Mouse (Mus musculus) neural tube, embryonic 13.5 days (tissue): ENCODE measurements around the gene Laptm5. TPM values are rescaled to one million over a fixed set of nuclear protein-coding genes. Genes with fewer than 3 reads are reported as not detected.

Experiments
- ATAC-seq: fragments of 200-750 bp; cut with Nextera tagmentation; 2 replicates; pipeline ENCODE4 v1.8.0; 2017; ENCODE audit warnings: low read depth, mild to moderate bottlenecking, moderate TSS enrichment, moderate library complexity
- H3K27ac ChIP-seq: fragments of 300-500 bp; sonication (generic); replicated peaks from 2 replicates; pipeline ENCODE4 v1.5.1; 2015; ENCODE audit warnings: moderate library complexity, mild to moderate bottlenecking, inconsistent platforms
- H3K27me3 ChIP-seq: fragments of 300-500 bp; sonication (generic); 2 replicates; pipeline ENCODE4 v1.6.1; 2015; ENCODE audit warnings: mild to moderate bottlenecking, inconsistent platforms
- H3K36me3 ChIP-seq: fragments of 300-500 bp; sonication (generic); 2 replicates; pipeline ENCODE4 v1.6.1; 2015; ENCODE audit warnings: mild to moderate bottlenecking, inconsistent platforms
- H3K4me1 ChIP-seq: fragments of 300-500 bp; sonication (generic); replicated peaks from 2 replicates; pipeline ENCODE4 v1.6.1; 2015; ENCODE audit warnings: inconsistent platforms
- H3K4me2 ChIP-seq: fragments of 300-500 bp; sonication (generic); 2 replicates; pipeline ENCODE4 v1.6.1; 2015; ENCODE audit warnings: inconsistent platforms, mild to moderate bottlenecking, moderate library complexity
- H3K4me3 ChIP-seq: fragments of 300-500 bp; sonication (generic); 2 replicates; pipeline ENCODE4 v1.5.1; 2015; ENCODE audit warnings: mild to moderate bottlenecking, inconsistent platforms
- H3K9ac ChIP-seq: fragments of 300-500 bp; sonication (generic); 2 replicates; pipeline ENCODE4 v1.6.1; 2015; ENCODE audit warnings: moderate library complexity, mild to moderate bottlenecking, inconsistent platforms
- H3K9me3 ChIP-seq: fragments of 300-500 bp; sonication (generic); 2 replicates; pipeline ENCODE4 v1.6.1; 2016; ENCODE audit warnings: inconsistent platforms
- WGBS: fragments of 180-500 bp; shearing (Covaris S2); methylation state at CpG from one replicate; pipeline ENCODE4 v1.1.7; 2015; 5-methylcytosine and 5-hydroxymethylcytosine counted together
- polyA plus RNA-seq: library from polyadenylated mRNA; unstranded; fragments of >200 nt; fragmentation: Nextera tagmentation; extraction: Ambion mirVana; gene quantifications from 2 replicates; pipeline ENCODE4 v1.2.1, GENCODE M21; 2015

The Laptm5 gene
- polyA plus RNA-seq, 1 experiment from 2014 or later: 31.7 TPM

GRCm38 (mm10) chr4:130973332-130974263, 60.7 kb downstream of the Laptm5 start:
- peak; percentile 58 for ATAC-seq
- Histone ChIP-seq H3K36me3 (no peaks in the 10 kb centered on the region), H3K9ac (no peak overlapping the region), H3K9me3 (no peaks in the 10 kb centered on the region), H3K27ac (peak overlapping the region; percentile 46), H3K4me3 (no peak overlapping the region), H3K4me2 (no peak overlapping the region), H3K27me3 (peaks cover 2% of the 10 kb centered on the region; the same call in 1 of the 2 replicates), H3K4me1 (no peaks in the 10 kb centered on the region)
- WGBS: 52% methylated on average over 19 of the region's 19 CpGs

DNA sequence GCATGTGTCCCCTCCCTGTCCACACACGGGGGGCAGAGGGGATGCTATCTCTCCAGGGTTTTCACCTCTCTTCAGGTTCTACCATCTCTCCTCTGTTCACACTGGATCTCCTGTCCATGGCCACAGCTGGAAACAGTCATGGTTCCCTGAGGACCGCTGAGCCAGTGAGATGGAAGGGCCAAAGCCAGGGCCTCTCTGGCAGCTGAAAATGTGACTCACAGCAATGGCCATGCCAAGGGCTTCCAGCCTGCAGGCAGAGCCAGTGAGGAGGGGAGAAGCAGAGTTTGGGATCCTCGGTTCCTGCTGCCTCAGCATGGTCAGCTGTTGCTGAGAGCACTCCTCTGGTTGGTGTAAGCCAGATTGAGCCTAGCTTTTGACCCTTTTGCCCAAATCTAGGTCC, 66.1 kb downstream of the Laptm5 start:
- Histone ChIP-seq H3K27ac (no peak overlapping the region), H3K9me3 (no peaks in the 10 kb centered on the region), H3K4me3 (no peak overlapping the region), H3K9ac (no peak overlapping the region), H3K36me3 (no peaks in the 10 kb centered on the region), H3K4me1 (no peaks in the 10 kb centered on the region), H3K4me2 (no peak overlapping the region), H3K27me3 (peaks cover 15% of the 10 kb centered on the region; the same call in 1 of the 2 replicates)
- ATAC-seq: no peak
- WGBS: 72% methylated on average over 3 of the region's 3 CpGs

- WGBS: 77% methylated on average over 17 of the region's 17 CpGs
- no peaks in the 10 kb centered on the region for H3K9me3 ChIP-seq
- H3K27ac ChIP-seq: no peak overlapping the region
- H3K27me3 ChIP-seq: peaks cover 11% of the 10 kb centered on the region; the same call in 1 of the 2 replicates
- no peaks in the 10 kb centered on the region for H3K36me3 ChIP-seq
- no peak overlapping the region for H3K4me3 ChIP-seq
- H3K9ac ChIP-seq: no peak overlapping the region
- H3K4me1 ChIP-seq: no peaks in the 10 kb centered on the region
- no peak for ATAC-seq
- H3K4me2 ChIP-seq: no peak overlapping the region
Measured at GRCm38 (mm10) chr4:130984416-130985182, 71.7 kb downstream of the Laptm5 start.

Other genes with a start within 250 kb of the Laptm5 start
- gene Pum1, start 249.8 kb upstream of the Laptm5 start, polyA plus RNA-seq: 86.3 and 100 TPM in 2 replicates
- 76.9 and 78.8 TPM in 2 replicates for gene Sdc3, start 120.6 kb upstream of the Laptm5 start, polyA plus RNA-seq
- gene Matn1, start 31.3 kb downstream of the Laptm5 start, polyA plus RNA-seq: 4.2 and 4.6 TPM in 2 replicates